Mouse (Mus musculus) liver, adult 2 months (tissue): ENCODE measurements at regions not wholly inside any gene's neighbourhood (a gene's known extent, or its start where the extent isn't known, plus 50 kb on each side); places are given as distances from the start of the nearest gene placed in this dataset.

Source experiments
- CTCF ChIP-seq: fragments of 200-500 bp; IDR thresholded peaks from 2 replicates; pipeline ENCODE4 v1.5.1; 2011; ENCODE audit warnings: low read depth, low read length, control low read depth
- POLR2A ChIP-seq: fragments of 200-500 bp; IDR thresholded peaks from 2 replicates; pipeline ENCODE4 v1.6.1; 2011; ENCODE audit warnings: low read length, control low read depth; ENCODE audit not compliant: insufficient read depth; ENCODE audit errors: extremely low read depth

DNA sequence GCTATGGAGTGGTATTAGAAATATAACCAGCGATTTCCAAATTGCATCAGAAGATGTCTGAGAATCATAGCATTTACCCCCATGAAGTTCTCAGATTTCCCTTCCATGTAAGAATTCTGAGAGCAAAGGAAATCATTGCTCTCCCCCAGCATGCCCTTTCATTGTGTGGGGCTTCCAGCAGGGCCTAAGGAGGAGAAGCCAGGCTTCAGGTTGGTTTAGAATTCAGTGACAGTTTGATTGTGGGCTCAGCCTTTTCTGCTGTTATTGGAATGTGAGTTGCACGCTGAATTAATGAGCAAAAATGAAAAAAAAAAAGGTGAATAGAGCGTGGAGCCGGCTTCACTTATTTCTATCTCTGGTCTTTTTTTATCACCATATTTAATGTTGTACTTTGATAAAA lies 570.0 kb upstream of the Akr1e1 start:
- TF ChIP-seq CTCF: no peak
- TF ChIP-seq POLR2A: no peak
